Mouse (Mus musculus): ENCODE measurements around the gene Kcnip4.

Kcnip4 gene

GRCm38 (mm10) chr5:49244414-49244813, 280.3 kb downstream of the Kcnip4 start:
- no peak for DNase-seq (ENCODE audit: low spot score in 2 of 2)

GRCm38 (mm10) chr5:49241708-49242107, 283.0 kb downstream of the Kcnip4 start:
- no peak for DNase-seq (ENCODE audit: low spot score in 2 of 2)

- no peak for DNase-seq (ENCODE audit: low spot score in 2 of 2)
Observed at GRCm38 (mm10) chr5:49201164-49201756, 323.4 kb downstream of the Kcnip4 start.

- DNase-seq (ENCODE audit: low spot score in 2 of 2), result no peak
Observed at GRCm38 (mm10) chr5:49188236-49188635, 336.5 kb downstream of the Kcnip4 start.

GRCm38 (mm10) chr5:49150116-49150811, 374.4 kb downstream of the Kcnip4 start:
- DNase-seq (ENCODE audit: low spot score in 2 of 2), result no peak

- no peak for DNase-seq (ENCODE audit: low spot score in 2 of 2)
Observed at GRCm38 (mm10) chr5:49149684-49150083, 375.0 kb downstream of the Kcnip4 start.

GRCm38 (mm10) chr5:49095432-49095831, 429.3 kb downstream of the Kcnip4 start:
- DNase-seq (ENCODE audit: low spot score in 2 of 2), result no peak

- no peak for DNase-seq (ENCODE audit: low spot score in 2 of 2)
Observed at GRCm38 (mm10) chr5:49094945-49095344, 429.8 kb downstream of the Kcnip4 start.

GRCm38 (mm10) chr5:49094306-49094705, 430.4 kb downstream of the Kcnip4 start:
- DNase-seq (ENCODE audit: low spot score in 2 of 2), result no peak

- peak; percentile 51 to 82 for DNase-seq (ENCODE audit: low spot score in 2 of 2)
Observed at GRCm38 (mm10) chr5:49090122-49090680, 434.5 kb downstream of the Kcnip4 start.

GRCm38 (mm10) chr5:49065646-49066045, 459.1 kb downstream of the Kcnip4 start:
- no peak for DNase-seq (ENCODE audit: low spot score in 2 of 2)

- no peak for DNase-seq (ENCODE audit: low spot score in 2 of 2)
Observed at GRCm38 (mm10) chr5:49058926-49059325, 465.8 kb downstream of the Kcnip4 start.

GRCm38 (mm10) chr5:49057636-49058340, 466.9 kb downstream of the Kcnip4 start:
- no peak for DNase-seq (ENCODE audit: low spot score in 2 of 2)

GRCm38 (mm10) chr5:49047960-49048359, 476.7 kb downstream of the Kcnip4 start:
- no peak for DNase-seq (ENCODE audit: low spot score in 2 of 2)

GRCm38 (mm10) chr5:49041259-49041845, 483.4 kb downstream of the Kcnip4 start:
- DNase-seq (ENCODE audit: low spot score in 2 of 2), result no peak

- DNase-seq (ENCODE audit: low spot score in 2 of 2), result no peak
Observed at GRCm38 (mm10) chr5:48997359-48997758, 527.3 kb downstream of the Kcnip4 start.

- DNase-seq (ENCODE audit: low spot score in 2 of 2), result no peak
Observed at GRCm38 (mm10) chr5:48989145-48989659, 535.5 kb downstream of the Kcnip4 start.

- DNase-seq (ENCODE audit: low spot score in 2 of 2), result no peak
Observed at GRCm38 (mm10) chr5:48942378-48943088, 582.2 kb downstream of the Kcnip4 start.

- no peak for DNase-seq (ENCODE audit: low spot score in 2 of 2)
Observed at GRCm38 (mm10) chr5:48931881-48932280, 592.8 kb downstream of the Kcnip4 start.

- no peak for DNase-seq (ENCODE audit: low spot score in 2 of 2)
Observed at GRCm38 (mm10) chr5:48890216-48890615, 634.5 kb downstream of the Kcnip4 start.

All from frontal cortex, postnatal 10 days (tissue).